Mouse (Mus musculus) heart, adult 2 months (tissue): Measurements from ENCODE around the gene Trim63. TPM values are rescaled to one million over a fixed set of nuclear protein-coding genes. Genes with fewer than 3 reads are reported as not detected.

ENCODE experiments used
- DNase-seq, 2 experiments: peaks; one replicate each; pipeline ENCODE4 v3.0.0; 2021
- H3K27ac ChIP-seq: fragments of 200-600 bp; 2 replicates; pipeline ENCODE4 v1.8.1; 2022
- H3K27me3 ChIP-seq: fragments of 200-500 bp; 2 replicates; pipeline ENCODE4 v1.6.1; 2012; ENCODE audit warnings: mild to moderate bottlenecking, low read length, inconsistent platforms, mixed read lengths; ENCODE audit not compliant: control insufficient read depth, insufficient read depth
- H3K36me3 ChIP-seq: fragments of 200-500 bp; 2 replicates; pipeline ENCODE4 v1.6.1; 2012; ENCODE audit warnings: low read length, inconsistent platforms; ENCODE audit not compliant: control insufficient read depth, insufficient read depth
- H3K4me1 ChIP-seq: fragments of 200-500 bp; 2 replicates; pipeline ENCODE4 v1.6.1; 2011; ENCODE audit warnings: low read length; ENCODE audit not compliant: control insufficient read depth, insufficient read depth
- H3K4me3 ChIP-seq: fragments of 200-600 bp; 2 replicates; pipeline ENCODE4 v1.8.1; 2022
- H3K79me2 ChIP-seq: fragments of 200-500 bp; replicated peaks from 2 replicates; pipeline ENCODE4 v1.6.1; 2012; ENCODE audit warnings: mild to moderate bottlenecking, inconsistent platforms, low read length, moderate library complexity, mixed read lengths; ENCODE audit not compliant: control insufficient read depth, insufficient read depth
- H3K9ac ChIP-seq: fragments of 200-500 bp; 2 replicates; pipeline ENCODE4 v1.6.1; 2012; ENCODE audit warnings: low read depth, mild to moderate bottlenecking, control low read depth, inconsistent platforms, low read length, mixed read lengths
- CTCF ChIP-seq: fragments of 200-600 bp; IDR thresholded peaks from 2 replicates; pipeline ENCODE4 v1.8.1; 2022; ENCODE audit warnings: antibody characterized with exemption, mild to moderate bottlenecking, moderate library complexity
- EP300 ChIP-seq: fragments of 200-500 bp; IDR thresholded peaks from 2 replicates; pipeline ENCODE4 v1.6.1; 2011; ENCODE audit warnings: low read depth, low read length, control low read depth; ENCODE audit not compliant: insufficient read depth
- POLR2A ChIP-seq: fragments of 200-500 bp; IDR thresholded peaks from 2 replicates; pipeline ENCODE4 v1.6.1; 2011; ENCODE audit warnings: mild to moderate bottlenecking, low read depth, low read length, control low read depth; ENCODE audit not compliant: insufficient read depth
- WGBS: fragments of 180-500 bp; shearing (Covaris S2); methylation state at CpG from one replicate; pipeline ENCODE4 v1.1.7; 2018; 5-methylcytosine and 5-hydroxymethylcytosine counted together
- intact Hi-C: fragments of 180-260 bp; cut with DNase I; formaldehyde crosslinking; loops from one replicate; pipeline ENCODE4 v1.15.1; 2025
- polyA plus RNA-seq: library from polyadenylated mRNA; depleted of rRNA; stranded (reverse); fragments of >200 nt; gene quantifications from 2 replicates; pipeline ENCODE4 v1.2.3, GENCODE M21; 2012
- total RNA-seq, 2 experiments: library from RNA; stranded (reverse); gene quantifications; 2 replicates each; pipeline ENCODE4 v1.2.3; 2021

Gene Trim63
- total and polyA plus RNA-seq, 3 experiments: 142 to 210 (median 209) TPM

- H3K9ac ChIP-seq: no peak overlapping the region
- H3K79me2 ChIP-seq: no peaks in the 10 kb centered on the region
- intact Hi-C loops: no loop called here
- TF ChIP-seq POLR2A (no peak), CTCF (no peak), EP300 (no peak)
- H3K4me1 ChIP-seq: no peaks in the 10 kb centered on the region
- no peak for DNase-seq
- H3K36me3 ChIP-seq: no peaks in the 10 kb centered on the region
- no peak overlapping the region for H3K4me3 ChIP-seq
- H3K27me3 ChIP-seq: peaks cover 12% of the 10 kb centered on the region
- WGBS: 36% methylated on average over 11 of the region's 11 CpGs
- H3K27ac ChIP-seq: no peak overlapping the region
Observed at GRCm38 (mm10) chr4:134342213-134342779, 27.4 kb downstream of the Trim63 start.

DNA sequence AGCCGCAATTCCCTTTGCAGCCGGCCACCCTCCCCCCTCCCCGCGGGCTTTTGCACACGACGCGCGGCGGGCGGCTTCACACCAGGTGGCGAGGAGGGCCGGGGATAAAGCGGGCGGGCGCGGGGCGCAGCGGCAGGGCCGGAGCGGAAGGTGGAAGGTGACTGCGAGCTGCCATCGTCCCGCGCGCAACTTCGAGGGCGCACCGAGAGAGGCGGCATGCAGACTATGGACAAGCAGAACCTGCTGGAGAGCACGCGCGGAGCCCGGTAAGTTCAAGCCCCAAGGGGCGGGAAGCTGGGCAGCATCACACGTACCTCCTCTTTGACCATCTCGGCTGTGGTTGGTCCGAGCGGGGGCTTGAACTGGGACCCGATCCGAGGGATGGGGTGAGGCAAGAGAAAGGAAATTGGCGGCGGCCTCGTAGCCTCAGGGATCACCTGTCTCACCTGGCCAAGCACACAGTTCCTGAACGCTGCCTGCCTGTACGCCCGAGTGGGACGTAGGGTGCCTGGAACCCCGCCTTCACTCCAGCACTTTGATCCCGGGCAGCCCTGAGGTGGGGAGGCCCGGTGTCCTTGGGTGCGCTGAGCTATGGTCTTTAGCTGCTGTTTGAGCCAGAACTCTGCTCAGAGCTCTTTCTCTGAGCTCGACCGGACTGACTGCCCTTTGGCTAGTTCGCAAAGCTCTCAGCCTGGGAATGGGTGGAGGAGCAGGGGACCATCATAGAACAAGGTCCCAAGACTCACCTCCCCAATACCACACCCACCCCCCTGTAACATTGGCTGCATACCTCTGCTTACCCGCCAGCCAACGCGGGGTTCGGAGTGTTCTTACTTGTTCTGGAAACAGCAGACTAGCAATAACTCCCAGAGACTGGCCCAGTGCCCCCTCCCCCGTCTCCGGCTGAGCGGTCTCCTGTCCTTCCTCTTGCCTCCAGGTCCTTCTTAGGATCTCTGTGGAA lies 28.4 kb downstream of the Trim63 start, which contains the start of gene Slc30a2:
Slc30a2 (plus strand) TSS at position 111 of the 961 bp plus-strand sequence.
- Histone ChIP-seq H3K9ac (no peak within 1 kb of the TSS), H3K4me1 (no peaks in the 10 kb centered on the region), H3K27me3 (peaks cover 12% of the 10 kb centered on the region), H3K4me3 (no peak within 1 kb of the TSS; the same call in 1 of the 2 replicates), H3K27ac (no peak within 1 kb of the TSS), H3K79me2 (no peaks in the 10 kb centered on the region), H3K36me3 (no peaks in the 10 kb centered on the region)
- WGBS: 8% methylated on average over 61 of the region's 61 CpGs
- DNase-seq: no peak
- intact Hi-C loops: no loop called here
- no peak for TF ChIP-seq POLR2A
- no peak for TF ChIP-seq CTCF
- no peak for TF ChIP-seq EP300

DNA sequence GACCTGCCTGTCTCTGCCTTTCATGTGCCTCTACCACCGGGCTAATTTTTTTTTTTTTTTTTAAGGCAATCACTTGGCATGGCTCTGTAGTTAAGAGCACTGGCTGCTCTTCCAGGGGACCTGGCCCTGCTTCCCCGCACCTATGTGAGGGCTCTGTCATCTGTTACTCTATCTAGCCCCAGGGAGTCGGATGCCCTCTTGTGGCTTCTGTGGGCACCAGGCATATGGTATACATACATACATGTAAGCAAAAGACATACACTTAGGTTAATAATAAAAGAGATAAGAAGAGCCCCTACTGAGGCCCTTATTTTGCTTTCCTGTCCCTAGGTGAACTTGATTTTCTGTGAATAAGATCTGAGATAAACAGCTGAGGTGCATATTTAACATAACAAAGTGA lies 29.7 kb downstream of the Trim63 start:
- intact Hi-C loops: no loop called here
- 61% methylated on average over 3 of the region's 3 CpGs for WGBS
- no peak overlapping the region for H3K27ac ChIP-seq

GRCm38 (mm10) chr4:134345802-134346201 lies 30.9 kb downstream of the Trim63 start:
- no peaks in the 10 kb centered on the region for H3K79me2 ChIP-seq
- intact Hi-C loops: no loop called here
- no peak overlapping the region for H3K4me3 ChIP-seq
- WGBS: 91% methylated on average over 15 of the region's 15 CpGs
- TF ChIP-seq POLR2A: no peak
- TF ChIP-seq EP300: no peak
- no peak for TF ChIP-seq CTCF
- H3K36me3 ChIP-seq: no peaks in the 10 kb centered on the region
- H3K27me3 ChIP-seq: peaks cover 12% of the 10 kb centered on the region
- H3K9ac ChIP-seq: no peak overlapping the region
- DNase-seq: no peak
- no peaks in the 10 kb centered on the region for H3K4me1 ChIP-seq
- no peak overlapping the region for H3K27ac ChIP-seq

More for the DNA sequence above, 29.7 kb downstream of the Trim63 start:
- Histone ChIP-seq H3K79me2 (no peaks in the 10 kb centered on the region), H3K36me3 (no peaks in the 10 kb centered on the region), H3K27me3 (peaks cover 12% of the 10 kb centered on the region), H3K4me1 (no peaks in the 10 kb centered on the region), H3K4me3 (no peak overlapping the region), H3K9ac (no peak overlapping the region)
- TF ChIP-seq CTCF (0 out of 2 replicates have a peak, but pooled peaks have one; percentile 2), POLR2A (no peak)
- DNase-seq: no peak

DNA sequence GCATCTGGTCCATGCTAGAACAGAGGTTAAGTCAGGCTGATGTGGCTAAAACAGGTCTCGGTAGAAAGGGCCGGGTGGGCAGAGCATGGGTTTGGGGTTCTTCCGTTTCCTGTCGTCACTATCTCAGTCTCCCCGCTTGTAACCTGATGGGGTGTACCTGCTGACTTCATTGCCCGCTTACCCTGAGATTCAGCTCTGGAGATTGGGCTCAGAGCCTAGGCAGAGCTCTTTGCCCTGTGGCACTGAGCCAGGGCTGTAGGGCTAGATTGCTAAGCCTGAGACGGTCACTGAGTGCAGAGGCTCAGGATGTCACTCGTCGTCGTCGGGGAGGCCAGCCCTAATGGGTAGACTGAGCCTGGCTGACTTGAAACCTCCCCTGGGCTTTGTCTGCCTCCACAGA lies 33.2 kb downstream of the Trim63 start:
- WGBS: 38% methylated on average over 11 of the region's 11 CpGs
- TF ChIP-seq EP300 (no peak), POLR2A (no peak), CTCF (no peak)
- Histone ChIP-seq H3K9ac (no peak overlapping the region), H3K4me1 (no peaks in the 10 kb centered on the region; the same call in 1 of the 2 replicates), H3K79me2 (no peaks in the 10 kb centered on the region), H3K36me3 (no peaks in the 10 kb centered on the region), H3K4me3 (no peak overlapping the region), H3K27ac (no peak overlapping the region), H3K27me3 (peaks cover 10% of the 10 kb centered on the region)
- peak; percentile 29 to 45 for DNase-seq
- intact Hi-C loops: no loop called here

GRCm38 (mm10) chr4:134348545-134348944 lies 33.6 kb downstream of the Trim63 start:
- no peak overlapping the region for H3K9ac ChIP-seq
- WGBS: 58% methylated on average over 5 of the region's 5 CpGs

More at GRCm38 (mm10) chr4:134348545-134348944, 33.6 kb downstream of the Trim63 start:
- Histone ChIP-seq H3K27me3 (peaks cover 5% of the 10 kb centered on the region), H3K36me3 (no peaks in the 10 kb centered on the region), H3K27ac (no peak overlapping the region), H3K4me1 (no peaks in the 10 kb centered on the region; the same call in 1 of the 2 replicates), H3K4me3 (no peak overlapping the region), H3K79me2 (no peaks in the 10 kb centered on the region)
- intact Hi-C loops: no loop called here
- TF ChIP-seq POLR2A: no peak
- no peak for TF ChIP-seq CTCF
- no peak for TF ChIP-seq EP300
- no peak for DNase-seq
